Mouse (Mus musculus) midbrain, embryonic 14.5 days (tissue): Measurements from ENCODE around the gene Magi2. TPM values are rescaled to one million over a fixed set of nuclear protein-coding genes. Genes with fewer than 3 reads are reported as not detected.

Experiments used
- ATAC-seq: fragments of 200-750 bp; cut with Nextera tagmentation; 2 replicates; pipeline ENCODE4 v1.8.0; 2017; ENCODE audit warnings: moderate number of reproducible peaks, moderate library complexity; ENCODE audit not compliant: low FRiP score, low TSS enrichment
- DNase-seq: peaks from one replicate; pipeline ENCODE4 v3.0.0-alpha.2; 2015
- H3K27ac ChIP-seq: fragments of 300-500 bp; sonication (generic); replicated peaks from 2 replicates; pipeline ENCODE4 v1.5.1; 2014; ENCODE audit warnings: mild to moderate bottlenecking, low read depth, low read length, moderate library complexity
- H3K27me3 ChIP-seq: fragments of 300-500 bp; sonication (generic); 2 replicates; pipeline ENCODE4 v1.6.1; 2014; ENCODE audit warnings: low read length, control low read depth, mixed read lengths; ENCODE audit not compliant: control insufficient read depth, insufficient read depth
- H3K36me3 ChIP-seq: fragments of 300-500 bp; sonication (generic); 2 replicates; pipeline ENCODE4 v1.6.1; 2014; ENCODE audit warnings: low read length, control low read depth; ENCODE audit not compliant: control insufficient read depth, insufficient read depth
- H3K4me1 ChIP-seq: fragments of 300-500 bp; sonication (generic); 2 replicates; pipeline ENCODE4 v1.6.1; 2014; ENCODE audit warnings: mild to moderate bottlenecking, antibody characterized with exemption, low read length, control low read depth; ENCODE audit not compliant: control insufficient read depth, insufficient read depth
- H3K4me2 ChIP-seq: fragments of 300-500 bp; sonication (generic); 2 replicates; pipeline ENCODE4 v1.6.1; 2014; ENCODE audit warnings: mild to moderate bottlenecking, low read length, moderate library complexity
- H3K4me3 ChIP-seq: fragments of 300-500 bp; sonication (generic); replicated peaks from 2 replicates; pipeline ENCODE4 v1.5.1; 2014; ENCODE audit warnings: low read depth, low read length
- H3K9ac ChIP-seq: fragments of 300-500 bp; sonication (generic); replicated peaks from 2 replicates; pipeline ENCODE4 v1.6.1; 2014; ENCODE audit warnings: mild to moderate bottlenecking, low read length, moderate library complexity
- H3K9me3 ChIP-seq: fragments of 300-500 bp; sonication (generic); 2 replicates; pipeline ENCODE4 v1.6.1; 2016; ENCODE audit warnings: low read length, control low read depth, mixed read lengths; ENCODE audit not compliant: control insufficient read depth
- WGBS: fragments of 180-500 bp; shearing (Covaris S2); extraction: QIAGEN DNeasy Blood & Tissue Kit; methylation state at CpG from one replicate; pipeline ENCODE4 v1.1.7; 2014; 5-methylcytosine and 5-hydroxymethylcytosine counted together
- polyA plus RNA-seq: library from polyadenylated mRNA; unstranded; fragments of >200 nt; fragmentation: Nextera tagmentation; extraction: Ambion mirVana; gene quantifications from 2 replicates; pipeline ENCODE4 v1.2.1, GENCODE M21; 2014

Gene Magi2
- polyA plus RNA-seq, 1 experiment from 2014 or later: 22.3 TPM

- no peak overlapping the region for H3K4me2 ChIP-seq
- no peak for DNase-seq
- no peak overlapping the region for H3K27ac ChIP-seq
- H3K36me3 ChIP-seq: no peaks in the 10 kb centered on the region
- no peaks in the 10 kb centered on the region for H3K4me1 ChIP-seq
- H3K9me3 ChIP-seq: no peaks in the 10 kb centered on the region
- no peak overlapping the region for H3K9ac ChIP-seq
- no peak overlapping the region for H3K4me3 ChIP-seq
- H3K27me3 ChIP-seq: no peaks in the 10 kb centered on the region
- 86% methylated on average over 3 of the region's 3 CpGs for WGBS
- ATAC-seq: no peak
Observed at GRCm38 (mm10) chr5:19247266-19247665, 20.4 kb downstream of the Magi2 start.

- H3K9ac ChIP-seq: no peak overlapping the region
- no peak overlapping the region for H3K27ac ChIP-seq
- no peak for ATAC-seq
- no peak overlapping the region for H3K4me3 ChIP-seq
- no peaks in the 10 kb centered on the region for H3K9me3 ChIP-seq
- no peaks in the 10 kb centered on the region for H3K4me1 ChIP-seq
- WGBS: 59% methylated on average over 5 of the region's 5 CpGs
- no peak for DNase-seq
- H3K4me2 ChIP-seq: no peak overlapping the region
- H3K27me3 ChIP-seq: no peaks in the 10 kb centered on the region
- H3K36me3 ChIP-seq: no peaks in the 10 kb centered on the region
Observed at GRCm38 (mm10) chr5:19262816-19263215, 36.0 kb downstream of the Magi2 start.

- WGBS: 77% methylated on average over 2 of the region's 2 CpGs
- no peak overlapping the region for H3K4me2 ChIP-seq
- H3K4me3 ChIP-seq: no peak overlapping the region
- no peaks in the 10 kb centered on the region for H3K9me3 ChIP-seq
- no peaks in the 10 kb centered on the region for H3K4me1 ChIP-seq
- DNase-seq: no peak
- H3K9ac ChIP-seq: no peak overlapping the region
- no peak overlapping the region for H3K27ac ChIP-seq
- H3K36me3 ChIP-seq: no peaks in the 10 kb centered on the region
- no peak for ATAC-seq
- H3K27me3 ChIP-seq: no peaks in the 10 kb centered on the region
Observed at GRCm38 (mm10) chr5:19264627-19265026, 37.8 kb downstream of the Magi2 start.

GRCm38 (mm10) chr5:19292581-19292980 is 65.7 kb downstream of the Magi2 start:
- ATAC-seq (no peak), DNase-seq (no peak)
- 93% methylated on average over 3 of the region's 3 CpGs for WGBS
- Histone ChIP-seq H3K27me3 (no peaks in the 10 kb centered on the region), H3K4me1 (no peaks in the 10 kb centered on the region), H3K4me2 (no peak overlapping the region), H3K9ac (no peak overlapping the region), H3K4me3 (no peak overlapping the region), H3K36me3 (no peaks in the 10 kb centered on the region), H3K27ac (no peak overlapping the region), H3K9me3 (no peaks in the 10 kb centered on the region)

GRCm38 (mm10) chr5:19306656-19307055 is 79.8 kb downstream of the Magi2 start:
- WGBS: 94% methylated on average over 6 of the region's 6 CpGs
- no peak overlapping the region for H3K4me2 ChIP-seq
- H3K36me3 ChIP-seq: no peaks in the 10 kb centered on the region
- no peaks in the 10 kb centered on the region for H3K9me3 ChIP-seq
- no peak overlapping the region for H3K9ac ChIP-seq
- H3K27ac ChIP-seq: no peak overlapping the region
- no peak overlapping the region for H3K4me3 ChIP-seq
- ATAC-seq (no peak), DNase-seq (no peak)
- no peaks in the 10 kb centered on the region for H3K4me1 ChIP-seq
- H3K27me3 ChIP-seq: no peaks in the 10 kb centered on the region

GRCm38 (mm10) chr5:19309870-19310269 is 83.0 kb downstream of the Magi2 start:
- Histone ChIP-seq H3K27me3 (no peaks in the 10 kb centered on the region), H3K4me3 (no peak overlapping the region), H3K9ac (no peak overlapping the region), H3K36me3 (no peaks in the 10 kb centered on the region), H3K9me3 (no peaks in the 10 kb centered on the region), H3K4me1 (no peaks in the 10 kb centered on the region), H3K4me2 (no peak overlapping the region), H3K27ac (no peak overlapping the region)
- DNase-seq: no peak
- no peak for ATAC-seq
- WGBS: 70% methylated on average over 1 of the region's 1 CpGs

GRCm38 (mm10) chr5:19322532-19322931 is 95.7 kb downstream of the Magi2 start:
- no peaks in the 10 kb centered on the region for H3K9me3 ChIP-seq
- H3K4me2 ChIP-seq: no peak overlapping the region
- no peaks in the 10 kb centered on the region for H3K36me3 ChIP-seq
- H3K27ac ChIP-seq: no peak overlapping the region
- H3K4me1 ChIP-seq: no peaks in the 10 kb centered on the region
- H3K4me3 ChIP-seq: no peak overlapping the region
- H3K27me3 ChIP-seq: no peaks in the 10 kb centered on the region
- ATAC-seq (no peak), DNase-seq (peak; percentile 7)
- 63% methylated on average over 6 of the region's 6 CpGs for WGBS
- H3K9ac ChIP-seq: no peak overlapping the region

GRCm38 (mm10) chr5:19337561-19337960 is 110.7 kb downstream of the Magi2 start:
- DNase-seq (no peak), ATAC-seq (no peak)
- Histone ChIP-seq H3K4me2 (no peak overlapping the region), H3K27me3 (no peaks in the 10 kb centered on the region), H3K4me3 (no peak overlapping the region), H3K27ac (no peak overlapping the region), H3K36me3 (no peaks in the 10 kb centered on the region), H3K9me3 (no peaks in the 10 kb centered on the region), H3K4me1 (no peaks in the 10 kb centered on the region), H3K9ac (no peak overlapping the region)
- WGBS: 66% methylated on average over 2 of the region's 2 CpGs

- WGBS: 91% methylated on average over 1 of the region's 1 CpGs
- no peak overlapping the region for H3K27ac ChIP-seq
- ATAC-seq (no peak), DNase-seq (no peak)
- H3K36me3 ChIP-seq: no peaks in the 10 kb centered on the region
- no peak overlapping the region for H3K4me3 ChIP-seq
- no peaks in the 10 kb centered on the region for H3K4me1 ChIP-seq
- no peak overlapping the region for H3K9ac ChIP-seq
- no peaks in the 10 kb centered on the region for H3K9me3 ChIP-seq
- H3K4me2 ChIP-seq: no peak overlapping the region
- no peaks in the 10 kb centered on the region for H3K27me3 ChIP-seq
Observed at GRCm38 (mm10) chr5:19368175-19368574, 141.3 kb downstream of the Magi2 start.
